Mouse (Mus musculus) bone marrow macrophage, adult 2 months (primary cell): ENCODE results near the gene Inca1.

Experiments
- CTCF ChIP-seq: IDR thresholded peaks from 2 replicates; pipeline ENCODE4 v1.5.1; 2012; ENCODE audit warnings: low read depth, mild to moderate bottlenecking, low read length, moderate library complexity
- POLR2A ChIP-seq: IDR thresholded peaks from 2 replicates; pipeline ENCODE4 v1.6.1; 2012; ENCODE audit warnings: mild to moderate bottlenecking, low read depth, low read length, borderline replicate concordance

DNA sequence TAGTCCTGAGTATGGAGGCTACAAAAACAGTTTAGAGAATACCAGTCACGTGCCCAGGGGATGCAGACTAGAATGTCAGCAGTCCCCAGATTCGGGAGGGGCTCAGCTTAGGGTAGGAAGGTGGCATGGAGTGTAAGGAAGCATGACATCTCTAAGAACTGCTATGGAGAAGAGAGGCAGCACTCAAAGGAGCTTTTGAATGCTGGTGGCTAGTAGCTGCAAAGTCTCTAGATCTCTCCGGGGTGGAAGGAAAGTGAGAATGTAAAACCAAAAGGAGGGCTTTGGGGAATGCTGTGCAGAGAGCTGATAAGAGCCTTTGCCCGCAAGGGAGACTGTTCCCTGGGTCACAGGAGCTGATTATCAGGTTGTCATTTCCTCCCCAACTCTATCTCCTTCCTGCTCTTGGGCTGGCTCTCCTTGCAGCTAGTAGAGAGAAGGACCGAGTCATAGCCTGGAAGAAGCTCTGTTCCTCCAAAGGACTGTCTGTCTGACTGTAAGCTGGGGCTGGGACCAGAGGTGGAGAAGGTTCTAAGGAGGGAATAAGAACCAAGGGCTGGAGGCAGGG is 61.2 kb downstream of the Inca1 start, which contains the start of gene Gp1ba:
- TF ChIP-seq POLR2A (no peak), CTCF (no peak)
